ENCODE assay signal across 12 mouse cellular contexts in the genomic region with DNA sequence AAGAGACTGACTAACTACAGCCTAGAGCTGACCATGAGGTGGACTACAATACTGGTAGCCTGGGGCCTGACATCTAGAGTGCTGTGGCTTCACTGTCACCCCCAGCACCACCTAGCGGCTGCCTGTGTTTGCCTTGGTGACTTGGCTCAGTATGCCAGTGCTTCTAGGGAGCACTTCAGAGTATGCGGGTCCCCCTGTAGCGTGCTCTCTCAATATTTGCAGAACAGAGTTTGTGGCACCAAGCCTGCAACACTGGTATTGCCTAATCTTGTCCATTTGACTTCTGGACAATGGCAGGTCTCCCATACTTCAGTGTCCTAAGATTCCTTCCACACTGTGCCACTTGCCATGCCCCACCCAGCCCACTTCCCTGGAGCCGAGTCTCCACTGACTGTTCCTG.
DNase-seq lines count a peak whose midpoint lies in the region; ATAC-seq and TF ChIP-seq lines count a peak whose summit lies in the region.
"Had no signal": no experiment of that assay in that cellular context is flagged by ENCODE, and none has a peak within 500 bp of the region (broad histone marks: within the 10 kb centered on the region; RNA-seq: fewer than 3 reads in every experiment).

No protein-coding gene starts in this region.

- no peaks in the 10 kb centered on the region for H3K9me3 ChIP-seq in heart, postnatal 0 days (replicated peaks; ENCODE audit: control insufficient read depth, low read length)
- no peaks in the 10 kb centered on the region for H3K9me3 ChIP-seq in heart, embryonic 10.5 days
- H3K9me3 ChIP-seq in lung, embryonic 14.5 days (ENCODE audit: low read depth, low read length): no peaks in the 10 kb centered on the region
- no peaks in the 10 kb centered on the region for H3K9me3 ChIP-seq in neural tube, embryonic 15.5 days (replicated peaks)
- H3K9me3 ChIP-seq: liver, embryonic 15.5 days; neural tube, embryonic 12.5 days had no signal

- no peak overlapping the region for H3K4me2 ChIP-seq in heart, postnatal 0 days (ENCODE audit: low read depth, low read length)
- H3K4me2 ChIP-seq in lung, embryonic 14.5 days: no peak overlapping the region
- no peak overlapping the region for H3K4me2 ChIP-seq in neural tube, embryonic 15.5 days
- H3K4me2 ChIP-seq: liver, embryonic 15.5 days; neural tube, embryonic 12.5 days had no signal

- TF ChIP-seq CTCF in heart, postnatal 0 days (IDR thresholded peaks at IDR 0.05; ENCODE audit: low read depth): peak; percentile 36; the same call in 1 of the 2 replicates
- peak; percentile 41 for TF ChIP-seq CTCF in C2C12 (IDR thresholded peaks at IDR 0.05; ENCODE audit: control insufficient read depth, insufficient read depth, insufficient read length)
- TF ChIP-seq CTCF in lung, embryonic 14.5 days (IDR thresholded peaks at IDR 0.05; ENCODE audit: low read depth): peak; percentile 63

- intact Hi-C loops in left cerebral cortex, postnatal 25 days (cut with DNase I): no loop called here

- H3K9ac ChIP-seq in heart, postnatal 0 days (replicated peaks; ENCODE audit: low read depth, low read length): no peak overlapping the region
- no peak overlapping the region for H3K9ac ChIP-seq in lung, embryonic 14.5 days
- H3K9ac ChIP-seq in neural tube, embryonic 15.5 days (replicated peaks): no peak overlapping the region
- H3K9ac ChIP-seq: liver, embryonic 15.5 days; neural tube, embryonic 12.5 days had no signal

- H3K79me3 ChIP-seq in C2C12 (ENCODE audit: low read depth): no peaks in the 10 kb centered on the region

- H3K36me3 ChIP-seq in heart, postnatal 0 days (replicated peaks; ENCODE audit: control insufficient read depth, insufficient read depth, low read length): no peaks in the 10 kb centered on the region
- H3K36me3 ChIP-seq in heart, embryonic 10.5 days: no peaks in the 10 kb centered on the region
- H3K36me3 ChIP-seq in C2C12 (ENCODE audit: control insufficient read depth, insufficient read depth): no peaks in the 10 kb centered on the region
- H3K36me3 ChIP-seq in lung, embryonic 14.5 days (ENCODE audit: insufficient read depth): no peaks in the 10 kb centered on the region
- H3K36me3 ChIP-seq in neural tube, embryonic 15.5 days: peaks cover 23% of the 10 kb centered on the region

- H3K79me2 ChIP-seq in C2C12 (ENCODE audit: control insufficient read depth, insufficient read depth): no peaks in the 10 kb centered on the region

- no peak overlapping the region for H3K4me3 ChIP-seq in heart, postnatal 0 days (ENCODE audit: low read depth, low read length)
- no peak overlapping the region for H3K4me3 ChIP-seq in heart, embryonic 10.5 days
- no peak overlapping the region for H3K4me3 ChIP-seq in C2C12 (ENCODE audit: insufficient read depth, poor library complexity, severe bottlenecking)
- no peak overlapping the region for H3K4me3 ChIP-seq in lung, embryonic 14.5 days (ENCODE audit: low read depth, low read length)
- H3K4me3 ChIP-seq in neural tube, embryonic 15.5 days (replicated peaks): no peak overlapping the region
- H3K4me3 ChIP-seq: liver, embryonic 15.5 days; neural tube, embryonic 12.5 days had no signal

- no peak overlapping the region for H3K27ac ChIP-seq in heart, postnatal 0 days (ENCODE audit: low read depth)
- H3K27ac ChIP-seq in heart, embryonic 10.5 days: no peak overlapping the region
- no peak overlapping the region for H3K27ac ChIP-seq in lung, embryonic 14.5 days (ENCODE audit: low read depth)
- no peak overlapping the region for H3K27ac ChIP-seq in neural tube, embryonic 15.5 days (replicated peaks)
- H3K27ac ChIP-seq: liver, embryonic 15.5 days; neural tube, embryonic 12.5 days had no signal

- H3K27me3 ChIP-seq in heart, postnatal 0 days (ENCODE audit: control insufficient read depth, insufficient read depth, low read length): no peaks in the 10 kb centered on the region
- no peaks in the 10 kb centered on the region for H3K27me3 ChIP-seq in heart, embryonic 10.5 days (ENCODE audit: insufficient read depth, poor library complexity, severe bottlenecking)
- no peaks in the 10 kb centered on the region for H3K27me3 ChIP-seq in C2C12 (ENCODE audit: control insufficient read depth, insufficient read depth, insufficient read length)
- no peaks in the 10 kb centered on the region for H3K27me3 ChIP-seq in lung, embryonic 14.5 days (ENCODE audit: insufficient read depth, low read length)
- no peaks in the 10 kb centered on the region for H3K27me3 ChIP-seq in neural tube, embryonic 15.5 days (replicated peaks)
- H3K27me3 ChIP-seq: liver, embryonic 15.5 days; neural tube, embryonic 12.5 days had no signal

- H3K4me1 ChIP-seq in heart, postnatal 0 days (ENCODE audit: control insufficient read depth, insufficient read depth): no peaks in the 10 kb centered on the region
- H3K4me1 ChIP-seq in heart, embryonic 10.5 days: peaks cover 47% of the 10 kb centered on the region
- H3K4me1 ChIP-seq in lung, embryonic 14.5 days (ENCODE audit: insufficient read depth): no peaks in the 10 kb centered on the region
- H3K4me1 ChIP-seq in neural tube, embryonic 15.5 days: peaks cover 26% of the 10 kb centered on the region
- H3K4me1 ChIP-seq: liver, embryonic 15.5 days had no signal

- no peak overlapping the region for H3ac ChIP-seq in C2C12 (ENCODE audit: control insufficient read depth, insufficient read length, low read depth)

- no peak for TF ChIP-seq EP300 in heart, postnatal 0 days (IDR thresholded peaks at IDR 0.05; ENCODE audit: low read depth)

- DNase-seq in heart, postnatal 0 days (ENCODE audit: low spot score): no peak
- DNase-seq in heart, embryonic 10.5 days (ENCODE audit: low spot score): no peak
- peak; percentile 53 for DNase-seq in adipocyte (ENCODE audit: low spot score)
- peak; percentile 43 for DNase-seq in lung, embryonic 14.5 days
- no peak for DNase-seq in T-cell, adult 2 months (ENCODE audit: low spot score)
- no peak for DNase-seq in left cerebral cortex, postnatal 25 days (ENCODE audit: low spot score in 2 of 2)
- DNase-seq: kidney, adult 8-10 months; right cerebral cortex, postnatal 4 days had no signal

- WGBS in heart, postnatal 0 days: 66% methylated on average over 4 of the region's 4 CpGs
- 67% methylated on average over 4 of the region's 4 CpGs for WGBS in heart, embryonic 10.5 days
- WGBS in lung, embryonic 14.5 days: 51% methylated on average over 4 of the region's 4 CpGs
- 78% methylated on average over 4 of the region's 4 CpGs for WGBS in neural tube, embryonic 15.5 days

- no peak for ATAC-seq in heart, postnatal 0 days (ENCODE audit: insufficient read depth, low read depth)
- ATAC-seq in lung, embryonic 14.5 days (ENCODE audit: insufficient read depth): no peak
- ATAC-seq in neural tube, embryonic 15.5 days (ENCODE audit: low FRiP score): no peak

TF ChIP-seq in C2C12, 6 proteins besides CTCF, POLR2A, EP300 and RAD21:
- no peak for TF ChIP-seq MYOG (IDR thresholded peaks at IDR 0.05; ENCODE audit: control insufficient read depth, extremely low read depth, insufficient read length)
- TF ChIP-seq CEBPB (IDR thresholded peaks at IDR 0.05; ENCODE audit: low read depth): no peak
- no peak for TF ChIP-seq MAX (IDR thresholded peaks at IDR 0.05)
- no peak for TF ChIP-seq FOSL1 (IDR thresholded peaks at IDR 0.05; ENCODE audit: insufficient read depth, low read length, poor library complexity, severe bottlenecking)
- no peak for TF ChIP-seq USF1 (IDR thresholded peaks at IDR 0.05; ENCODE audit: low read depth)
- TF ChIP-seq MYOD1 (IDR thresholded peaks at IDR 0.05; ENCODE audit: control insufficient read depth, insufficient read length, low read depth): no peak

Comparison
In these comparisons a context has a peak if more than half of its experiments do, and no peak if none do; other contexts are left out.
1. DNase-seq: peak in adipocyte (single experiment) and lung, embryonic 14.5 days (single experiment); none in heart, postnatal 0 days (single experiment), heart, embryonic 10.5 days (single experiment), T-cell, adult 2 months (single experiment) and left cerebral cortex, postnatal 25 days (0 of 2).
2. Peak in every context shown above with its lines, with median percentiles within 50 percentile points of each other: CTCF ChIP-seq.